Mouse (Mus musculus): ENCODE data around the gene Pacsin3. TPM values are rescaled to one million over a fixed set of nuclear protein-coding genes. Genes with fewer than 3 reads are reported as not detected.

Gene Pacsin3
- polyA plus RNA-seq, 1 experiment from 2014 or later, result 34.6 TPM

- Histone ChIP-seq H3K4me1 (ENCODE audit: insufficient read depth, low read depth, low read length) (no peaks in the 10 kb centered on the region), H3K9ac (replicated peaks; ENCODE audit: low read depth) (no peak overlapping the region), H3K36me3 (ENCODE audit: insufficient read depth, low read length) (no peaks in the 10 kb centered on the region), H3K4me2 (replicated peaks; ENCODE audit: low read depth, low read length) (no peak overlapping the region), H3K9me3 (ENCODE audit: low read length) (no peaks in the 10 kb centered on the region), H3K27ac (ENCODE audit: low read length) (no peak overlapping the region), H3K4me3 (ENCODE audit: low read depth, low read length) (no peak overlapping the region), H3K27me3 (replicated peaks; ENCODE audit: insufficient read depth, low read length) (no peaks in the 10 kb centered on the region)
- TF ChIP-seq EP300 (IDR thresholded peaks at IDR 0.05) (no peak), CTCF (IDR thresholded peaks at IDR 0.05) (no peak)
- no peak for ATAC-seq
- no peak for DNase-seq (ENCODE audit: low spot score)
These were observed 50.8 kb downstream of the Pacsin3 start for GRCm38 (mm10) chr2:91306589-91306988.

GRCm38 (mm10) chr2:91308680-91309079 is 52.9 kb downstream of the Pacsin3 start:
- no peak overlapping the region for H3K4me2 ChIP-seq (replicated peaks; ENCODE audit: low read depth, low read length)
- WGBS, result 22% methylated on average over 5 of the region's 5 CpGs
- H3K27me3 ChIP-seq (replicated peaks; ENCODE audit: insufficient read depth, low read length), result no peaks in the 10 kb centered on the region
- ATAC-seq (no peak), DNase-seq (ENCODE audit: low spot score) (no peak)
- no peaks in the 10 kb centered on the region for H3K36me3 ChIP-seq (ENCODE audit: insufficient read depth, low read length)
- peaks cover 8% of the 10 kb centered on the region; the same call in 1 of the 2 replicates for H3K4me1 ChIP-seq (ENCODE audit: insufficient read depth, low read depth, low read length)
- no peak overlapping the region for H3K9ac ChIP-seq (replicated peaks; ENCODE audit: low read depth)
- H3K27ac ChIP-seq (ENCODE audit: low read length), result no peak overlapping the region
- H3K9me3 ChIP-seq (ENCODE audit: low read length), result no peaks in the 10 kb centered on the region
- TF ChIP-seq EP300 (IDR thresholded peaks at IDR 0.05) (no peak), CTCF (IDR thresholded peaks at IDR 0.05) (no peak)
- no peak overlapping the region for H3K4me3 ChIP-seq (ENCODE audit: low read depth, low read length)

GRCm38 (mm10) chr2:91309546-91309945 is 53.8 kb downstream of the Pacsin3 start:
- H3K9ac ChIP-seq (replicated peaks; ENCODE audit: low read depth), result no peak overlapping the region

GRCm38 (mm10) chr2:91312578-91313311 is 57.0 kb downstream of the Pacsin3 start:
- peak overlapping the region; percentile 62 for H3K27ac ChIP-seq (ENCODE audit: low read length)
- no peaks in the 10 kb centered on the region for H3K9me3 ChIP-seq (ENCODE audit: low read length)
- WGBS, result 25% methylated on average over 10 of the region's 10 CpGs
- no peak overlapping the region for H3K9ac ChIP-seq (replicated peaks; ENCODE audit: low read depth)
- DNase-seq (ENCODE audit: low spot score), result peak; percentile 71
- peak; percentile 80 for ATAC-seq
- H3K36me3 ChIP-seq (ENCODE audit: insufficient read depth, low read length), result no peaks in the 10 kb centered on the region
- no peak for TF ChIP-seq CTCF (IDR thresholded peaks at IDR 0.05)
- peak; percentile 54 for TF ChIP-seq EP300 (IDR thresholded peaks at IDR 0.05)
- H3K27me3 ChIP-seq (replicated peaks; ENCODE audit: insufficient read depth, low read length), result no peaks in the 10 kb centered on the region
- H3K4me3 ChIP-seq (ENCODE audit: low read depth, low read length), result no peak overlapping the region
- no peak overlapping the region for H3K4me2 ChIP-seq (replicated peaks; ENCODE audit: low read depth, low read length)
- H3K4me1 ChIP-seq (ENCODE audit: insufficient read depth, low read depth, low read length), result peaks cover 8% of the 10 kb centered on the region; the same call in 1 of the 2 replicates

More at GRCm38 (mm10) chr2:91309546-91309945, 53.8 kb downstream of the Pacsin3 start:
- no peaks in the 10 kb centered on the region for H3K9me3 ChIP-seq (ENCODE audit: low read length)
- ATAC-seq, result no peak
- H3K36me3 ChIP-seq (ENCODE audit: insufficient read depth, low read length), result no peaks in the 10 kb centered on the region
- 78% methylated on average over 3 of the region's 3 CpGs for WGBS
- H3K27me3 ChIP-seq (replicated peaks; ENCODE audit: insufficient read depth, low read length), result no peaks in the 10 kb centered on the region
- DNase-seq (ENCODE audit: low spot score), result no peak
- H3K4me2 ChIP-seq (replicated peaks; ENCODE audit: low read depth, low read length), result no peak overlapping the region
- H3K27ac ChIP-seq (ENCODE audit: low read length), result no peak overlapping the region
- TF ChIP-seq EP300 (IDR thresholded peaks at IDR 0.05), result no peak
- no peak for TF ChIP-seq CTCF (IDR thresholded peaks at IDR 0.05)
- no peak overlapping the region for H3K4me3 ChIP-seq (ENCODE audit: low read depth, low read length)
- H3K4me1 ChIP-seq (ENCODE audit: insufficient read depth, low read depth, low read length), result peaks cover 8% of the 10 kb centered on the region; the same call in 1 of the 2 replicates

GRCm38 (mm10) chr2:91314184-91314583 is 58.4 kb downstream of the Pacsin3 start:
- ATAC-seq (peak; percentile 59), DNase-seq (ENCODE audit: low spot score) (peak; percentile 77)
- Histone ChIP-seq H3K4me2 (replicated peaks; ENCODE audit: low read depth, low read length) (no peak overlapping the region), H3K27me3 (replicated peaks; ENCODE audit: insufficient read depth, low read length) (no peaks in the 10 kb centered on the region), H3K9me3 (ENCODE audit: low read length) (no peaks in the 10 kb centered on the region), H3K36me3 (ENCODE audit: insufficient read depth, low read length) (no peaks in the 10 kb centered on the region), H3K9ac (replicated peaks; ENCODE audit: low read depth) (no peak overlapping the region), H3K27ac (ENCODE audit: low read length) (no peak overlapping the region), H3K4me3 (ENCODE audit: low read depth, low read length) (no peak overlapping the region), H3K4me1 (ENCODE audit: insufficient read depth, low read depth, low read length) (peaks cover 8% of the 10 kb centered on the region; the same call in 1 of the 2 replicates)
- WGBS, result 36% methylated on average over 7 of the region's 7 CpGs
- no peak for TF ChIP-seq CTCF (IDR thresholded peaks at IDR 0.05)
- peak; percentile 39; the same call in 1 of the 2 replicates for TF ChIP-seq EP300 (IDR thresholded peaks at IDR 0.05)

Other genes with a start within 250 kb of the Pacsin3 start
- gene Rapsn, start 220.3 kb upstream of the Pacsin3 start, polyA plus RNA-seq (2015; fragmentation: Nextera tagmentation; extraction: Ambion mirVana), result 0.84 and 1.8 TPM in 2 replicates
- 181 and 186 TPM in 2 replicates for gene Psmc3, start 201.9 kb upstream of the Pacsin3 start, polyA plus RNA-seq (2015; fragmentation: Nextera tagmentation; extraction: Ambion mirVana)
- 32.6 and 34.4 TPM in 2 replicates for gene Slc39a13, start 185.5 kb upstream of the Pacsin3 start, polyA plus RNA-seq (2015; fragmentation: Nextera tagmentation; extraction: Ambion mirVana)
- gene Spi1, start 173.6 kb upstream of the Pacsin3 start, polyA plus RNA-seq (2015; fragmentation: Nextera tagmentation; extraction: Ambion mirVana), result 23.9 and 24.2 TPM in 2 replicates
- 4.7 and 6.5 TPM in 2 replicates for gene Mybpc3, start 137.8 kb upstream of the Pacsin3 start, polyA plus RNA-seq (2015; fragmentation: Nextera tagmentation; extraction: Ambion mirVana)
- 7.6 and 10.5 TPM in 2 replicates for gene Madd, start 72.1 kb upstream of the Pacsin3 start, polyA plus RNA-seq (2015; fragmentation: Nextera tagmentation; extraction: Ambion mirVana)
- gene Nr1h3, start 53.1 kb upstream of the Pacsin3 start, polyA plus RNA-seq (2015; fragmentation: Nextera tagmentation; extraction: Ambion mirVana), result 31.0 and 34.4 TPM in 2 replicates
- 21.7 and 22.1 TPM in 2 replicates for gene Acp2, start 53.1 kb upstream of the Pacsin3 start, polyA plus RNA-seq (2015; fragmentation: Nextera tagmentation; extraction: Ambion mirVana)
- gene Ddb2, start 19.0 kb upstream of the Pacsin3 start, polyA plus RNA-seq (2015; fragmentation: Nextera tagmentation; extraction: Ambion mirVana), result 13.6 and 14.1 TPM in 2 replicates
- 57.4 and 64.0 TPM in 2 replicates for gene Arfgap2, start 9.0 kb downstream of the Pacsin3 start, polyA plus RNA-seq (2015; fragmentation: Nextera tagmentation; extraction: Ambion mirVana)
- gene 1110051M20Rik, start 188.8 kb downstream of the Pacsin3 start, polyA plus RNA-seq (2015; fragmentation: Nextera tagmentation; extraction: Ambion mirVana), result 27.0 and 38.9 TPM in 2 replicates
- gene Lrp4, start 201.6 kb downstream of the Pacsin3 start, polyA plus RNA-seq (2015; fragmentation: Nextera tagmentation; extraction: Ambion mirVana), result 18.9 TPM in 2 replicates

Data from lung, postnatal 0 days (tissue).